Mouse (Mus musculus): ENCODE results near the gene Rfc5.

DNA sequence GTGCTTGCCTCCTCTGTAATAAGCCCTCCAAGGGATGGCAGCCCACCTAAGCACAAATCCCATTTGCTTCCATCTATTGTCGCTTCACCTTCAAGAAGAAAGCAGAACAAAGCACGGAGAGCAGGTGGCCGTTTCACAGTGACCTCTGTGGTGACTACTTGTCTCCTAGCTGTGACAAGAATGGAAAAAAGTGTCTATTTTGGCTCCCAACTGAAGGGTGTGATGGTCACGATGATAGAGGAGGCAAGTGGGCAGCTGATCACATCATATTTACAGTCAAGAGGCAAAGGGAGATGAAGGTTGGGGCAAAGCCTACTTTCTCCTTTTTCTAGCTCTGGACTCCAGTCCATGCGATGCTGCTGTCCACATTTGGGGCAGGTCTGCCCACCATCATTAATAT, 7.0 kb upstream of the Rfc5 start:
- TF ChIP-seq EP300 (optimal IDR thresholded peaks at IDR 0.05) (no peak), CTCF (IDR thresholded peaks at IDR 0.05; ENCODE audit: low read depth) (no peak)
